Mouse (Mus musculus) ES-E14 (cell line): ENCODE measurements around the gene Slc35e4. TPM values are rescaled to one million over a fixed set of nuclear protein-coding genes. Genes with fewer than 3 reads are reported as not detected.

Experiments used
- DNase-seq: peaks from one replicate; pipeline ENCODE4 v3.0.0-alpha.2; 2013; ENCODE audit warnings: low read depth, low spot score
- H3K27ac ChIP-seq: 2 replicates; pipeline ENCODE4 v1.5.1; 2012; ENCODE audit warnings: low read depth, mild to moderate bottlenecking, low read length, moderate library complexity, mixed read lengths; ENCODE audit not compliant: poor library complexity, insufficient read depth, severe bottlenecking
- H3K36me3 ChIP-seq: 2 replicates; pipeline ENCODE4 v1.6.1; 2012; ENCODE audit warnings: mild to moderate bottlenecking, low read length, moderate library complexity, mixed read lengths; ENCODE audit not compliant: control insufficient read depth, poor library complexity, insufficient read depth, severe bottlenecking
- H3K4me1 ChIP-seq, 2 experiments: fragments of 150-350 bp in 1 of 2; sonication (generic) in 1 of 2; 2 replicates each; pipeline ENCODE4 v1.6.1; 2012; ENCODE audit warnings: low read length in 2 of 2, mild to moderate bottlenecking in 1 of 2, mixed read lengths in 1 of 2; ENCODE audit not compliant: control insufficient read depth in 2 of 2, insufficient read depth in 2 of 2, poor library complexity in 1 of 2
- H3K4me3 ChIP-seq, 2 experiments: fragments of 150-350 bp in 1 of 2; sonication (generic) in 1 of 2; 2 replicates each; pipeline ENCODE4 v1.5.1; 2012; ENCODE audit warnings: low read length in 2 of 2, low read depth in 1 of 2, mild to moderate bottlenecking in 1 of 2, mixed read lengths in 1 of 2; ENCODE audit not compliant: insufficient read depth in 1 of 2, poor library complexity in 1 of 2, severe bottlenecking in 1 of 2
- H3K9ac ChIP-seq: 2 replicates; pipeline ENCODE4 v1.6.1; 2012; ENCODE audit warnings: low read depth, mild to moderate bottlenecking, low read length, mixed read lengths; ENCODE audit not compliant: poor library complexity, insufficient read depth, severe bottlenecking
- H3K9me3 ChIP-seq: fragments of 150-350 bp; sonication (generic); 2 replicates; pipeline ENCODE4 v1.6.1; 2012; ENCODE audit warnings: low read depth, mild to moderate bottlenecking, low read length; ENCODE audit not compliant: control insufficient read depth, insufficient read depth
- CHD2 ChIP-seq: IDR thresholded peaks from 2 replicates; pipeline ENCODE4 v1.6.1; 2014; ENCODE audit warnings: mild to moderate bottlenecking, low read depth, low read length, inconsistent platforms
- HCFC1 ChIP-seq: IDR thresholded peaks from 2 replicates; pipeline ENCODE4 v1.6.1; 2012; ENCODE audit warnings: low read length, inconsistent platforms, borderline replicate concordance; ENCODE audit not compliant: insufficient read depth
- MAFK ChIP-seq: IDR thresholded peaks from 2 replicates; pipeline ENCODE4 v1.6.1; 2014; ENCODE audit warnings: mild to moderate bottlenecking, low read depth, low read length, inconsistent platforms; ENCODE audit not compliant: insufficient read depth
- ZC3H11A ChIP-seq: IDR thresholded peaks from 2 replicates; pipeline ENCODE4 v1.6.1; 2012; ENCODE audit warnings: low read depth, mild to moderate bottlenecking, inconsistent platforms, low read length, borderline replicate concordance
- ZNF384 ChIP-seq: IDR thresholded peaks from 2 replicates; pipeline ENCODE4 v1.6.1; 2012; ENCODE audit warnings: low read depth, low read length, inconsistent platforms
- in situ Hi-C, 2 experiments: fragments of 600-800 bp; cut with MboI; formaldehyde crosslinking; loops; one replicate each; pipeline ENCODE4 v1.15.1; 2025; ENCODE audit warnings: low sequenced_read_pairs in 2 of 2, inconsistent platforms in 1 of 2; ENCODE audit not compliant: unreplicated experiment in 2 of 2
- total RNA-seq: library from RNA; depleted of rRNA; stranded (reverse); fragments of 300-350 nt; gene quantifications from 2 replicates; pipeline ENCODE4 v1.2.3, GENCODE M21; 2012; rRNA removed

The Slc35e4 gene
- 13.9 and 18.2 TPM in 2 replicates for total RNA-seq

GRCm38 (mm10) chr11:3914109-3914840 lies at the start of gene Slc35e4:
TSS of gene Slc35e4 (minus strand) at chr11:3914664.
- peak; percentile 65; the same call in 1 of the 2 replicates for TF ChIP-seq ZC3H11A
- no peak for TF ChIP-seq MAFK
- H3K9me3 ChIP-seq: no peaks in the 10 kb centered on the region

DNA sequence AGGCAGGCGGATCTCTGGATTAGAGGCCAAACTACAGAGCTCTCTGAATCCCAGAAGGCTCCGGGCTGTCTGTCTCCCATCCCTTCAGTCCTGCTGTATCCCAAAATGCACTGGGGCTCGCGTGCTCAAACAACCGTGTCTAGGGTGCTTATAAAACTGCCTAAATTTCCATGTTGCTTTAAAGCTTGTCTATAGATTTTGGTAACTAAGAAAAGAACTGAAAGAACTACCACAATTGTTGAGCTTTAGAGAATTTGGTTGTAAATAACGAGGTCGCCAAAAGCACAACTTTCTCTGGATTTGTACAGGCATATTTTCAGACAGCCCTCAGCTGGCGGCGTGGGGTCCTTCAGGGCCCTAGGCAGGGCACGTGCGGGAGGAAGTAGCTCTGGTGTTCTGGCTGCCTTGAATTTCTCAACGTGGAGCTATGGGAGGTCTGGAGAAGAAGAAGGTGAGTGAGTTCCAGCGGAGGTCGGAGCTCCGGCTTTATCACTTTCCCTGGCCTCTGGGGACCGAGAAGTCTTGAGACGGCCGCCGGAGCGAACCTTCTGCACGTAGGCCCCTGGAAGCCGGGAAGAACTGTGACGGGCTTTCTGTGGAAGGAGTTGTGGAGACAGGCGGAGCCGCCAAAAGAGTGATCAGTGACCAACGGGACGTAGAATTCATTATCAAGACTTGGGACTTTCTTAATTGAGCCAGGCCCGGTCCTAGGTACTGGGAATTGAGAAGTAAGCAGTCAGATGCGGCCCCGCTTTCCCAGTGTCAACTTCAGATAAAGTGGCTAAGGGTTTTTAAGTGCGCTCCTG lies 49.3 kb upstream of the Slc35e4 start, which contains the start of gene Pes1:
Gene Pes1, plus strand, starts transcription at position 366 of the 806 bp plus-strand sequence.
- H3K9me3 ChIP-seq: no peaks in the 10 kb centered on the region
- peak; percentile 87 for DNase-seq
- H3K4me3 ChIP-seq: peak within 1 kb of the TSS; percentile 83 to 99
- in situ Hi-C loops: no loop called here
- peak within 1 kb of the TSS; percentile 92 for H3K27ac ChIP-seq
- H3K4me1 ChIP-seq: peaks cover 0 to 7% of the 10 kb centered on the region in 2 experiments; a peak in 1 of 4 replicates
- TF ChIP-seq HCFC1 (peak; percentile 75; the same call in 1 of the 2 replicates), CHD2 (peak; percentile 48; the same call in 1 of the 2 replicates), ZC3H11A (no peak), ZNF384 (no peak), MAFK (no peak)
- H3K36me3 ChIP-seq: peaks cover 17% of the 10 kb centered on the region
- H3K9ac ChIP-seq: peak within 1 kb of the TSS; percentile 96

More at GRCm38 (mm10) chr11:3914109-3914840, at the start of gene Slc35e4:
- Histone ChIP-seq H3K36me3 (no peaks in the 10 kb centered on the region), H3K9ac (peak within 1 kb of the TSS; percentile 63), H3K4me1 (peaks cover 3 to 7% of the 10 kb centered on the region in 2 experiments; a peak in 2 of 4 replicates), H3K27ac (peak within 1 kb of the TSS; percentile 26; the same call in 1 of the 2 replicates), H3K4me3 (peak within 1 kb of the TSS; percentile 64 to 87)
- in situ Hi-C loops: no loop called here
- DNase-seq: peak; percentile 82

- peak overlapping the region; percentile 33 for H3K9ac ChIP-seq
Observed at GRCm38 (mm10) chr11:3963155-3963554, 48.7 kb upstream of the Slc35e4 start.

DNA sequence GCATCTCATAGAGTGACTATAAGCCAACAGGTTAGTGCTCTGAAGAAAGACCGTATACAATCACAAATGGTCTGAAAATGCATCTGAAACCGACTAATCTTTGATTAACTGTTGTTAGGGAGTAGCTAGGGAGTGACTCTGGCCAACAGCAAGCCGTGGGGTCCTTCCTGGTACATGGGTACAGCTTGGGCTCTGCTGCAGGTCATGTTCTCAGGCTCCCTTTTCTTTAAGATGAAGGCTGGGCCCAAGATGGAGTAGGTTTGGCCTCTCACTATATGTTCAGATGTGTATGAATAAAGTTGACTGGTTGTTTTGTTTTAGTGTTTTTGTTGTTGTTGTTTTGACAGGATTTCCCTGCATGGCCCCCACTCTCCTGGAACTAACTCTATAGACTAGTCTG lies 47.3 kb upstream of the Slc35e4 start:
- TF ChIP-seq ZC3H11A: no peak
- no peak for TF ChIP-seq HCFC1
- no peak for TF ChIP-seq MAFK
- no peak for TF ChIP-seq ZNF384
- TF ChIP-seq CHD2: no peak
- Histone ChIP-seq H3K27ac (no peak overlapping the region), H3K36me3 (peaks cover 6% of the 10 kb centered on the region; the same call in 1 of the 2 replicates), H3K9ac (no peak overlapping the region), H3K4me3 (no peak overlapping the region), H3K9me3 (no peaks in the 10 kb centered on the region), H3K4me1 (peaks cover 3 to 10% of the 10 kb centered on the region in 2 experiments; a peak in 1 of 4 replicates)
- in situ Hi-C loops: no loop called here
- no peak for DNase-seq

More at GRCm38 (mm10) chr11:3963155-3963554, 48.7 kb upstream of the Slc35e4 start:
- peak overlapping the region; percentile 58 to 83 for H3K4me3 ChIP-seq
- no peaks in the 10 kb centered on the region for H3K9me3 ChIP-seq
- peaks cover 13% of the 10 kb centered on the region for H3K36me3 ChIP-seq
- H3K27ac ChIP-seq: peak overlapping the region; percentile 37
- peak; percentile 80 for DNase-seq
- no peak for TF ChIP-seq ZNF384
- TF ChIP-seq HCFC1: no peak
- no peak for TF ChIP-seq MAFK
- TF ChIP-seq CHD2: no peak
- TF ChIP-seq ZC3H11A: no peak
- in situ Hi-C loops: no loop called here
- peaks cover 0 to 7% of the 10 kb centered on the region in 2 experiments; a peak in 1 of 4 replicates for H3K4me1 ChIP-seq
